Mouse (Mus musculus): ENCODE results near the gene Opcml. TPM values are rescaled to one million over a fixed set of nuclear protein-coding genes. Genes with fewer than 3 reads are reported as not detected.

Gene Opcml
- not detected in 2 replicates for polyA plus RNA-seq (2011; ENCODE audit: insufficient read depth, insufficient read length, low read depth, missing spikeins)

- peaks cover 4% of the 10 kb centered on the region; the same call in 1 of the 2 replicates for H3K27me3 ChIP-seq (ENCODE audit: control insufficient read depth, insufficient read depth, low read length, poor library complexity, severe bottlenecking)
- no peaks in the 10 kb centered on the region for H3K36me3 ChIP-seq (ENCODE audit: control insufficient read depth, insufficient read depth, low read length, poor library complexity, severe bottlenecking)
- no peak within 1 kb of the TSS for H3K9ac ChIP-seq (ENCODE audit: low read depth, poor library complexity, severe bottlenecking)
- no peaks in the 10 kb centered on the region for H3K4me1 ChIP-seq (ENCODE audit: control insufficient read depth, insufficient read depth, low read length)
- TF ChIP-seq EP300 (IDR thresholded peaks at IDR 0.05; ENCODE audit: insufficient read depth, low read depth, low read length): no peak
- no peak for TF ChIP-seq CTCF (IDR thresholded peaks at IDR 0.05; ENCODE audit: low read depth, low read length)
- no peaks in the 10 kb centered on the region for H3K9me3 ChIP-seq (replicated peaks; ENCODE audit: control insufficient read depth, insufficient read depth, low read length, poor library complexity, severe bottlenecking)
- peak within 1 kb of the TSS; percentile 71 for H3K4me3 ChIP-seq (ENCODE audit: low read depth, low read length)
- H3K27ac ChIP-seq (ENCODE audit: insufficient read depth, low read length): no peak within 1 kb of the TSS
These were observed at the start of gene Opcml for GRCm38 (mm10) chr9:27790725-27791638. Gene Opcml (plus strand): TSS chr9:27790775.

GRCm38 (mm10) chr9:27758709-27759108, 31.9 kb upstream of the Opcml start:
- TF ChIP-seq POLR2A (IDR thresholded peaks at IDR 0.05; ENCODE audit: insufficient read depth, low read length) (no peak), CTCF (IDR thresholded peaks at IDR 0.05; ENCODE audit: low read depth, low read length) (no peak), EP300 (IDR thresholded peaks at IDR 0.05; ENCODE audit: insufficient read depth, low read depth, low read length) (no peak)
- Histone ChIP-seq H3K9me3 (replicated peaks; ENCODE audit: control insufficient read depth, insufficient read depth, low read length, poor library complexity, severe bottlenecking) (no peaks in the 10 kb centered on the region), H3K4me3 (ENCODE audit: low read depth, low read length) (no peak overlapping the region), H3K4me1 (ENCODE audit: control insufficient read depth, insufficient read depth, low read length) (no peaks in the 10 kb centered on the region), H3K36me3 (ENCODE audit: control insufficient read depth, insufficient read depth, low read length, poor library complexity, severe bottlenecking) (no peaks in the 10 kb centered on the region), H3K27ac (ENCODE audit: insufficient read depth, low read length) (no peak overlapping the region), H3K27me3 (ENCODE audit: control insufficient read depth, insufficient read depth, low read length, poor library complexity, severe bottlenecking) (no peaks in the 10 kb centered on the region; the same call in 1 of the 2 replicates), H3K9ac (ENCODE audit: low read depth, poor library complexity, severe bottlenecking) (no peak overlapping the region)

DNA sequence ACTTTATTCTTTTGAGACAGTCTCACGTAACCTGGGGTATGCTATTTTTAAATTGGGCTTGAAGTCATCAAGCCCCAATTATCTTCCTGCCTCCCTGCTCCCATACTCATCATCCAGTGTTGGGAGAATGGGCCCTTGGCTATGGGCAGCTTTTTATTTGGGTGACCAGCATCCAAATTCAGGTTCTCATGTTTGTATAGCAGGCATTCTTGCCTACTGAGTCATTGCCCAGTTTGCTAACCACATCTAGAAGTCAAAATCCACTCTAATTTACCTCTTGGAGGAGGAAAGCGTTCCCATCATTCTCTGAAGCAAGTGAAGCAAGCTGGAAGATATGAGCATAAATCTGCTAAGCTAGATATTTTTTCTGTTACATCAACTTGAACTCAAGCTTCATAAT, 29.4 kb upstream of the Opcml start:
- no peaks in the 10 kb centered on the region for H3K36me3 ChIP-seq (ENCODE audit: control insufficient read depth, insufficient read depth, low read length, poor library complexity, severe bottlenecking)
- no peaks in the 10 kb centered on the region for H3K4me1 ChIP-seq (ENCODE audit: control insufficient read depth, insufficient read depth, low read length)
- no peaks in the 10 kb centered on the region for H3K9me3 ChIP-seq (replicated peaks; ENCODE audit: control insufficient read depth, insufficient read depth, low read length, poor library complexity, severe bottlenecking)
- no peak overlapping the region for H3K9ac ChIP-seq (ENCODE audit: low read depth, poor library complexity, severe bottlenecking)
- no peak overlapping the region for H3K4me3 ChIP-seq (ENCODE audit: low read depth, low read length)
- H3K27ac ChIP-seq (ENCODE audit: insufficient read depth, low read length): no peak overlapping the region
- no peaks in the 10 kb centered on the region for H3K27me3 ChIP-seq (ENCODE audit: control insufficient read depth, insufficient read depth, low read length, poor library complexity, severe bottlenecking)
- no peak for TF ChIP-seq EP300 (IDR thresholded peaks at IDR 0.05; ENCODE audit: insufficient read depth, low read depth, low read length)
- TF ChIP-seq POLR2A (IDR thresholded peaks at IDR 0.05; ENCODE audit: insufficient read depth, low read length): no peak
- TF ChIP-seq CTCF (IDR thresholded peaks at IDR 0.05; ENCODE audit: low read depth, low read length): no peak

DNA sequence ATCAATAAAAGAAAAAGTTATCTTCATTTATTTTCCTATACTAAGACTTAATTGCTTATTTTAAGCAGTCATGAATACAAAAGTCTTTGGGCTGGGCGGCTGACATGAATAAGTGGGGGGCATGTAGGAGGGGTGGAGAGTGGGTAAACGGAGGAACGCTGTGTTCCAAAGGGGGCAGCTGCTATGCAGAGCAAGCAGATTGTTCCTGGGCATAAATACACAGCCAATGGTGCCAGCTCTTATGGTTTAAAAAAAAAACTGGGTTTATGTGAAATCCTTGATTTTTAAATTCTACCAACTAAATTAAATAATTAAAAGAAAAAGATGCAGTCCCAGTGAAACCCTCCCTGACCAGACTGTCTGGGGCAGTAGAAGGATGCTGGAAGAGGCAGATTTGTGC, 24.1 kb upstream of the Opcml start:
- Histone ChIP-seq H3K27me3 (ENCODE audit: control insufficient read depth, insufficient read depth, low read length, poor library complexity, severe bottlenecking) (no peaks in the 10 kb centered on the region), H3K4me1 (ENCODE audit: control insufficient read depth, insufficient read depth, low read length) (no peaks in the 10 kb centered on the region), H3K9me3 (replicated peaks; ENCODE audit: control insufficient read depth, insufficient read depth, low read length, poor library complexity, severe bottlenecking) (no peaks in the 10 kb centered on the region), H3K36me3 (ENCODE audit: control insufficient read depth, insufficient read depth, low read length, poor library complexity, severe bottlenecking) (no peaks in the 10 kb centered on the region), H3K9ac (ENCODE audit: low read depth, poor library complexity, severe bottlenecking) (no peak overlapping the region), H3K4me3 (ENCODE audit: low read depth, low read length) (no peak overlapping the region), H3K27ac (ENCODE audit: insufficient read depth, low read length) (no peak overlapping the region)
- TF ChIP-seq EP300 (IDR thresholded peaks at IDR 0.05; ENCODE audit: insufficient read depth, low read depth, low read length) (no peak), POLR2A (IDR thresholded peaks at IDR 0.05; ENCODE audit: insufficient read depth, low read length) (no peak), CTCF (IDR thresholded peaks at IDR 0.05; ENCODE audit: low read depth, low read length) (no peak)

- Histone ChIP-seq H3K4me1 (ENCODE audit: control insufficient read depth, insufficient read depth, low read length) (no peaks in the 10 kb centered on the region), H3K4me3 (ENCODE audit: low read depth, low read length) (no peak overlapping the region), H3K27ac (ENCODE audit: insufficient read depth, low read length) (no peak overlapping the region), H3K36me3 (ENCODE audit: control insufficient read depth, insufficient read depth, low read length, poor library complexity, severe bottlenecking) (no peaks in the 10 kb centered on the region), H3K27me3 (ENCODE audit: control insufficient read depth, insufficient read depth, low read length, poor library complexity, severe bottlenecking) (no peaks in the 10 kb centered on the region), H3K9me3 (replicated peaks; ENCODE audit: control insufficient read depth, insufficient read depth, low read length, poor library complexity, severe bottlenecking) (no peaks in the 10 kb centered on the region), H3K9ac (ENCODE audit: low read depth, poor library complexity, severe bottlenecking) (no peak overlapping the region)
- TF ChIP-seq POLR2A (IDR thresholded peaks at IDR 0.05; ENCODE audit: insufficient read depth, low read length) (no peak), EP300 (IDR thresholded peaks at IDR 0.05; ENCODE audit: insufficient read depth, low read depth, low read length) (no peak), CTCF (IDR thresholded peaks at IDR 0.05; ENCODE audit: low read depth, low read length) (no peak)
These were observed 23.2 kb upstream of the Opcml start for GRCm38 (mm10) chr9:27767196-27767900.

Data from ES-Bruce4 (cell line).